Mouse (Mus musculus) neural tube, embryonic 11.5 days (tissue): ENCODE data around the gene Uxs1. TPM values are rescaled to one million over a fixed set of nuclear protein-coding genes. Genes with fewer than 3 reads are reported as not detected.

Experiments
- ATAC-seq: fragments of 200-750 bp; cut with Nextera tagmentation; 2 replicates; pipeline ENCODE4 v1.8.0; 2017; ENCODE audit warnings: moderate number of reproducible peaks, mild to moderate bottlenecking, moderate TSS enrichment, moderate library complexity; ENCODE audit not compliant: insufficient read depth, low FRiP score, low TSS enrichment
- DNase-seq: peaks from one replicate; pipeline ENCODE4 v3.0.0-alpha.2; 2015; ENCODE audit warnings: low spot score
- H3K27ac ChIP-seq: fragments of 300-500 bp; sonication (generic); 2 replicates; pipeline ENCODE4 v1.5.1; 2014; ENCODE audit warnings: low read depth, mild to moderate bottlenecking, low read length
- H3K27me3 ChIP-seq: fragments of 300-500 bp; sonication (generic); 2 replicates; pipeline ENCODE4 v1.6.1; 2014; ENCODE audit warnings: mild to moderate bottlenecking, low read length, mixed read lengths; ENCODE audit not compliant: control insufficient read depth, insufficient read depth
- H3K36me3 ChIP-seq: fragments of 300-500 bp; sonication (generic); 2 replicates; pipeline ENCODE4 v1.6.1; 2014; ENCODE audit warnings: mild to moderate bottlenecking, low read length, moderate library complexity, mixed read lengths; ENCODE audit not compliant: control insufficient read depth, insufficient read depth
- H3K4me1 ChIP-seq: fragments of 300-500 bp; sonication (generic); 2 replicates; pipeline ENCODE4 v1.6.1; 2014; ENCODE audit warnings: low read length, mixed read lengths; ENCODE audit not compliant: control insufficient read depth, insufficient read depth
- H3K4me2 ChIP-seq: fragments of 300-500 bp; sonication (generic); 2 replicates; pipeline ENCODE4 v1.6.1; 2014; ENCODE audit warnings: low read depth, mild to moderate bottlenecking, moderate library complexity
- H3K4me3 ChIP-seq: fragments of 300-500 bp; sonication (generic); 2 replicates; pipeline ENCODE4 v1.5.1; 2014; ENCODE audit warnings: low read depth, low read length
- H3K9ac ChIP-seq: fragments of 300-500 bp; sonication (generic); 2 replicates; pipeline ENCODE4 v1.6.1; 2014; ENCODE audit warnings: mild to moderate bottlenecking, low read length
- H3K9me3 ChIP-seq: fragments of 300-500 bp; sonication (generic); 2 replicates; pipeline ENCODE4 v1.6.1; 2016; ENCODE audit warnings: low read length; ENCODE audit not compliant: control insufficient read depth
- WGBS: fragments of 180-500 bp; shearing (Covaris S2); extraction: QIAGEN DNeasy Blood & Tissue Kit; methylation state at CpG from one replicate; pipeline ENCODE4 v1.1.7; 2014; 5-methylcytosine and 5-hydroxymethylcytosine counted together
- polyA plus RNA-seq: library from polyadenylated mRNA; unstranded; fragments of >200 nt; fragmentation: Nextera tagmentation; extraction: Ambion mirVana; gene quantifications from 2 replicates; pipeline ENCODE4 v1.2.1, GENCODE M21; 2014

The Uxs1 gene
- polyA plus RNA-seq, 1 experiment from 2014 or later: 24.0 TPM

DNA sequence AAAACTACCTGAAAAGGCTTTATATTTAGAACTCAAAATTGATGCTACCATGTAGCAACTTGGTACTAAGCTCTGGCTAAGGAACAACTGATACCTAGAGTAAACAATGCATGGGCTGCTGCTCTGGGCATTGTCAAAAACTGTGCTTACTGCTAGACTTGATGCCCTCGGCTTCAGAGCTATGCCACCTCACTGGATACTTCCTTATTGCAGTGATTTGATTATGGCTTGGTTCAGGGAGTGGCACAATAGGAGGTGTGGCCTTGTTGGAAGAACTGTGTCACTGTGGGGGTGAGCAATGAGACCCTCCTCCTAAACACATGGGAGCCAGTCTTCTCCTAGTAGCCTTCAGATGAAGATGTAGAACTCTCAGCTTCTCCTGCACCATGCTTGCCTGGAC lies 58.3 kb downstream of the Uxs1 start:
- Histone ChIP-seq H3K27ac (no peak overlapping the region), H3K9ac (no peak overlapping the region), H3K4me1 (no peaks in the 10 kb centered on the region), H3K4me2 (no peak overlapping the region), H3K27me3 (no peaks in the 10 kb centered on the region), H3K4me3 (no peak overlapping the region), H3K36me3 (peaks cover 3% of the 10 kb centered on the region; the same call in 1 of the 2 replicates), H3K9me3 (no peaks in the 10 kb centered on the region)
- ATAC-seq (no peak), DNase-seq (no peak)
- WGBS: 73% methylated on average over 1 of the region's 1 CpGs

GRCm38 (mm10) chr1:43768385-43768990 lies 59.1 kb downstream of the Uxs1 start:
- Histone ChIP-seq H3K27ac (no peak overlapping the region), H3K36me3 (peaks cover 3% of the 10 kb centered on the region; the same call in 1 of the 2 replicates)

GRCm38 (mm10) chr1:43766328-43766727 lies 61.3 kb downstream of the Uxs1 start:
- no peaks in the 10 kb centered on the region for H3K36me3 ChIP-seq

More at GRCm38 (mm10) chr1:43768385-43768990, 59.1 kb downstream of the Uxs1 start:
- no peak overlapping the region for H3K9ac ChIP-seq
- WGBS: 81% methylated on average over 4 of the region's 4 CpGs
- H3K4me2 ChIP-seq: no peak overlapping the region
- H3K4me1 ChIP-seq: no peaks in the 10 kb centered on the region
- H3K27me3 ChIP-seq: no peaks in the 10 kb centered on the region
- no peak for ATAC-seq
- no peaks in the 10 kb centered on the region for H3K9me3 ChIP-seq
- no peak for DNase-seq
- no peak overlapping the region for H3K4me3 ChIP-seq

GRCm38 (mm10) chr1:43764481-43764880 lies 63.1 kb downstream of the Uxs1 start:
- H3K27ac ChIP-seq: no peak overlapping the region
- H3K27me3 ChIP-seq: no peaks in the 10 kb centered on the region
- H3K4me2 ChIP-seq: no peak overlapping the region
- DNase-seq (no peak), ATAC-seq (no peak)
- no peaks in the 10 kb centered on the region for H3K36me3 ChIP-seq
- WGBS: 98% methylated on average over 2 of the region's 2 CpGs
- no peak overlapping the region for H3K4me3 ChIP-seq
- no peaks in the 10 kb centered on the region for H3K4me1 ChIP-seq
- H3K9me3 ChIP-seq: no peaks in the 10 kb centered on the region
- no peak overlapping the region for H3K9ac ChIP-seq

More at GRCm38 (mm10) chr1:43766328-43766727, 61.3 kb downstream of the Uxs1 start:
- DNase-seq (no peak), ATAC-seq (no peak)
- Histone ChIP-seq H3K27ac (no peak overlapping the region), H3K4me3 (no peak overlapping the region), H3K27me3 (no peaks in the 10 kb centered on the region), H3K9ac (no peak overlapping the region), H3K4me2 (no peak overlapping the region), H3K9me3 (no peaks in the 10 kb centered on the region), H3K4me1 (no peaks in the 10 kb centered on the region)
- WGBS: 85% methylated on average over 2 of the region's 2 CpGs

DNA sequence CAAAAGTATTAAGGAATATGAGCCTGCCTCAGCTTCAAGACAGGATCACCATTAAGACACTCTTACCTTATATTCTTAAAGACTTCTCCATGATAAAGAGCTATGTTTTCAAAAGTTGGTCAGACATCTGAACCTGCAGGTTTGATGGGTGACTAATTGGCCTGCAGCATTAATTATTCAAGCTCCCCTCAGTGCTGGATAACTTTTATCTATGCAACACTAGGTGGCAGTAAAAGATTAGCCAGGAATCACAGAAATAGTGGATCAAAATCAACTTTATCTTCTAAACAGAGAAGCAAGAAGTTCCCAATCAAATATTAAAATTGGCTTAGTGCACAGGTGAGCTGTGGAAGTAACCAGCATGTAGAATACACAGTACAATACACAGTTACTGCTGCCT lies 67.5 kb downstream of the Uxs1 start:
- Histone ChIP-seq H3K4me2 (no peak overlapping the region), H3K27me3 (no peaks in the 10 kb centered on the region), H3K4me1 (no peaks in the 10 kb centered on the region), H3K9ac (no peak overlapping the region), H3K9me3 (no peaks in the 10 kb centered on the region), H3K27ac (no peak overlapping the region), H3K36me3 (no peaks in the 10 kb centered on the region), H3K4me3 (no peak overlapping the region)
- ATAC-seq (no peak), DNase-seq (no peak)

DNA sequence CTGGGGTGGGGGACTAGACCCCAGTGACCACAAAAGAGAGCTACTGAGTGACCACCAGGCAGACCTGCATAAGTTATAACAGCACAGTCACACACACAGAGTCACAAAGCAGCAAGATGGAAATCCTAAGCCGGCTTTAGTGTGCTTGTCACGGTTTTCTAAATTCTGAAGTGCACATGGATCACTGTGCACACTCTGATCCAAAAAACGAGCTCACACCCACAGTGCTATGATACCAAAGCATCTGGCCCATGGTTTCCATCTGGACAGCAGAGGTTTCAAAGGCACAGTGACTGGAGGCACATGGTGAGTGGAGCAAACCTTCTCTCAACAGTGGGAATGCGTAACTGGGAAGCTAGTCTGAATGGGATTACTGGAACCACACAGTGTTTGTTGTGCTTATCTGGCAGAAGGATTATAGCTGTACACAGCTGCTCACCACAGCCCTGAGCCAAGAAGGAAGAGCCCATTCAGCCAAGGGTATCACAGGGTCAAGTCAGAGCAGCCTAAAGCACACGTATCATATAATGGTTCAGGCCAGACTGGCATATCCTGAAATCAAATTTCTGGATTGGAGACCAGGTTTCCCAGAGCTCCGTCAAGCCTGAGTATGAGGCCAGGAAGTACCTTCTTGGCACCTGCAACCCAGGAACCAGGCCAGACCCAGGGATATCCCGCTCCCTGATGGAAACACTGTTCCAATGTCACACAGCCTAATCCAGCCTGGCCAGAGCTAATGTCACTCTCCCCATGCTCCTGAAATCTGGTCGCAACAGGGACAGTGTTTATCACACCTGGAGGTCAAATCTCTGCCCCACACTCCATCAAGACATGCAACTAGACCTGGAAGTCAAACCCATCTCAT lies 72.9 kb downstream of the Uxs1 start:
- Histone ChIP-seq H3K27me3 (no peaks in the 10 kb centered on the region), H3K4me2 (no peak overlapping the region), H3K4me3 (no peak overlapping the region), H3K36me3 (no peaks in the 10 kb centered on the region), H3K27ac (no peak overlapping the region), H3K4me1 (no peaks in the 10 kb centered on the region), H3K9ac (no peak overlapping the region), H3K9me3 (no peaks in the 10 kb centered on the region)
- DNase-seq (no peak), ATAC-seq (no peak)
- WGBS: 92% methylated on average over 8 of the region's 8 CpGs

DNA sequence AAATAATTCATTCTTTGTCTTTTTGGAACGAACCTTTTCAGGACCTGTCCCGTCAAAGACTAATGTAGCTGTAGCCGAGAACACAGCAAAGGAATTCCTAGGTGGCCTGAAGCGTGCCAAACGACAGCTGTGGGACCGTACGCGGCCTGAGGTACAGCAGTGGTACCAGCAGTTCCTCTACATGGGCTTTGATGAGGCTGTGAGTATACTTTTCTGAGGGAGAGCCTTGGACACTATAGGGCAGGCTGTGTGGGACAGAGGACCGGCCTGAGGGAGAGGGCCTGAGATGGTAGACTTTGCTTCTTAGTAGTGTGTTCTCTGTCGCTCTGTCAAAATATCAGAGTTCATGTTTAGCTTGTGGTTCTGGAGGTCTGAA lies 89.1 kb downstream of the Uxs1 start:
- Histone ChIP-seq H3K9ac (no peak overlapping the region), H3K36me3 (no peaks in the 10 kb centered on the region), H3K27me3 (no peaks in the 10 kb centered on the region), H3K27ac (no peak overlapping the region), H3K4me3 (no peak overlapping the region), H3K4me2 (no peak overlapping the region), H3K9me3 (no peaks in the 10 kb centered on the region), H3K4me1 (no peaks in the 10 kb centered on the region)
- 87% methylated on average over 10 of the region's 10 CpGs for WGBS
- DNase-seq (no peak), ATAC-seq (peak; percentile 48; the same call in 1 of the 2 replicates)

- H3K9me3 ChIP-seq: no peaks in the 10 kb centered on the region
- H3K27me3 ChIP-seq: no peaks in the 10 kb centered on the region
- WGBS: 74% methylated on average over 7 of the region's 7 CpGs
- H3K4me2 ChIP-seq: no peak overlapping the region
- no peak overlapping the region for H3K27ac ChIP-seq
- no peak overlapping the region for H3K4me3 ChIP-seq
- H3K9ac ChIP-seq: no peak overlapping the region
- ATAC-seq: peak; percentile 75; the same call in 1 of the 2 replicates
- DNase-seq: peak; percentile 41
- H3K4me1 ChIP-seq: no peaks in the 10 kb centered on the region
- no peaks in the 10 kb centered on the region for H3K36me3 ChIP-seq
Measured at GRCm38 (mm10) chr1:43737812-43738518, 89.6 kb downstream of the Uxs1 start.
